In genomic region chr5:30389836-30390235, GRCm38 (mm10) we compare ENCODE assay signal across 20 mouse cellular contexts.
A peak's percentile ranks its signal among the peaks of the same experiment; 100 is the strongest.
DNase-seq lines count a peak whose midpoint lies in the region; ATAC-seq and TF ChIP-seq lines count a peak whose summit lies in the region.
"Had no signal": no experiment of that assay in that cellular context is flagged by ENCODE, and none has a peak within 500 bp of the region (broad histone marks: within the 10 kb centered on the region; RNA-seq: fewer than 3 reads in every experiment).

No protein-coding gene starts in this region.

- no peak overlapping the region for H3K4me2 ChIP-seq in intestine, postnatal 0 days (replicated peaks; ENCODE audit: low read depth)
- H3K4me2 ChIP-seq: embryonic facial prominence, embryonic 12.5 days; forebrain, embryonic 13.5 days; forebrain, embryonic 15.5 days had no signal

- H3K9me3 ChIP-seq in intestine, postnatal 0 days (ENCODE audit: control insufficient read depth): no peaks in the 10 kb centered on the region
- H3K9me3 ChIP-seq: embryonic facial prominence, embryonic 10.5 days; embryonic facial prominence, embryonic 12.5 days; forebrain, embryonic 13.5 days; forebrain, embryonic 15.5 days; G1E had no signal

- ATAC-seq in megakaryocyte, adult 5-6 weeks (ENCODE audit: poor library complexity, severe bottlenecking): no peak
- no peak for ATAC-seq in intestine, postnatal 0 days
- ATAC-seq: activated CD4-positive, CD25-positive, alpha-beta regulatory T cell, adult 4 months; forebrain, embryonic 13.5 days; forebrain, embryonic 15.5 days; forebrain, postnatal 0 days had no signal

- peak; percentile 16 for DNase-seq in ovary, adult 18-20 months (ENCODE audit: low spot score)
- no peak for DNase-seq in ovary, postnatal 10 days (ENCODE audit: low spot score)
- peak; percentile 34 for DNase-seq in adrenal gland, adult 8-10 months
- peak; percentile 49 for DNase-seq in adrenal gland, postnatal 14 days
- peak; percentile 34 to 55 for DNase-seq in adrenal gland, postnatal 36 days
- DNase-seq in yolk sac, embryonic 10.5 days (ENCODE audit: low spot score): no peak
- DNase-seq: cerebellum, adult 11-12 months; cerebellum, adult 2 months; cerebellum, adult 9-10 months; cerebellum, postnatal 10 days; cerebellum, postnatal 25 days; forebrain, postnatal 0 days had no signal

- no peak for TF ChIP-seq CTCF in intestine, postnatal 0 days (IDR thresholded peaks at IDR 0.05; ENCODE audit: low read depth)

- H3K9ac ChIP-seq in intestine, postnatal 0 days (ENCODE audit: low read depth, low read length): no peak overlapping the region
- H3K9ac ChIP-seq: embryonic facial prominence, embryonic 12.5 days; forebrain, embryonic 13.5 days; forebrain, embryonic 15.5 days; forebrain, postnatal 0 days had no signal

- no peak overlapping the region for H3K27ac ChIP-seq in intestine, postnatal 0 days (ENCODE audit: low read depth, low read length)
- H3K27ac ChIP-seq: embryonic facial prominence, embryonic 10.5 days; embryonic facial prominence, embryonic 12.5 days; forebrain, embryonic 13.5 days; forebrain, embryonic 15.5 days had no signal

- no peaks in the 10 kb centered on the region for H3K27me3 ChIP-seq in intestine, postnatal 0 days (replicated peaks; ENCODE audit: control insufficient read depth, insufficient read depth, low read length)
- H3K27me3 ChIP-seq: embryonic facial prominence, embryonic 12.5 days; forebrain, embryonic 13.5 days; forebrain, embryonic 15.5 days had no signal

- WGBS in intestine, postnatal 0 days: 83% methylated on average over 5 of the region's 5 CpGs

- H3K4me3 ChIP-seq in intestine, postnatal 0 days (ENCODE audit: low read depth, low read length): no peak overlapping the region
- H3K4me3 ChIP-seq: embryonic facial prominence, embryonic 10.5 days; embryonic facial prominence, embryonic 12.5 days; forebrain, embryonic 13.5 days; forebrain, embryonic 15.5 days had no signal

- H3K4me1 ChIP-seq in intestine, postnatal 0 days (replicated peaks; ENCODE audit: control insufficient read depth, insufficient read depth, low read length): no peaks in the 10 kb centered on the region
- H3K4me1 ChIP-seq: embryonic facial prominence, embryonic 10.5 days; embryonic facial prominence, embryonic 12.5 days; forebrain, embryonic 13.5 days; forebrain, embryonic 15.5 days had no signal

- H3K36me3 ChIP-seq in intestine, postnatal 0 days (ENCODE audit: control insufficient read depth, insufficient read depth): no peaks in the 10 kb centered on the region
- H3K36me3 ChIP-seq: embryonic facial prominence, embryonic 10.5 days; embryonic facial prominence, embryonic 12.5 days; forebrain, embryonic 15.5 days; G1E had no signal

Comparison
In these comparisons a context has a peak if more than half of its experiments do, and no peak if none do; other contexts are left out.
1. DNase-seq: peak in ovary, adult 18-20 months (single experiment), adrenal gland, adult 8-10 months (single experiment), adrenal gland, postnatal 14 days (single experiment) and adrenal gland, postnatal 36 days (2 of 2); none in ovary, postnatal 10 days (single experiment) and yolk sac, embryonic 10.5 days (single experiment).